Mouse (Mus musculus): ENCODE results near the gene Tgfb1.

Gene Tgfb1

GRCm38 (mm10) chr7:25686680-25687531, at the start of gene Tgfb1:
Gene Tgfb1, plus strand, starts transcription at chr7:25687002.
- in situ Hi-C loops (cut with MboI; ENCODE audit: low sequenced_read_pairs) = no loop called here

DNA sequence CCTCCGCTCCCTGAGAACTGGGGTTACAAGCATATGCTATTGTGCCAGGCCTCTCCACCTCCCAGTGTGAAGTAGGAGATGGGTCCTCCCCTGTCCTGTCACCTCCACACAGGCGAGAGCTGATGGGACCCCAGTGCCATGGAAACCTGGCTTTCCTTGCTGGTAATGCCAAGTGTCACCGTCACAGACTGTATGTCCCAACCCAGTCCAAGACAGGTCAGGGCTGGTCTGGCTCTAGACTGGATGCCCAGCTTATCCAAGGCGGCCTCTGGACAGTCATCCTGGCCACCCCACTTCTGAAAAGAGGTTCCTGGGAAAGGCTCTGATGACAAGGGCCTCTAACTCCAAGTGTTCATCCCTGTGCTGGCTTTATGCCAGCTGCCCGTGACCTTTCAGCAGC, 49.7 kb upstream of the Tgfb1 start:
- in situ Hi-C loops (cut with MboI; ENCODE audit: low sequenced_read_pairs) = no loop called here

- in situ Hi-C loops (cut with MboI; ENCODE audit: low sequenced_read_pairs) = no loop called here
Measured at GRCm38 (mm10) chr7:25639754-25640153, 47.0 kb upstream of the Tgfb1 start.

DNA sequence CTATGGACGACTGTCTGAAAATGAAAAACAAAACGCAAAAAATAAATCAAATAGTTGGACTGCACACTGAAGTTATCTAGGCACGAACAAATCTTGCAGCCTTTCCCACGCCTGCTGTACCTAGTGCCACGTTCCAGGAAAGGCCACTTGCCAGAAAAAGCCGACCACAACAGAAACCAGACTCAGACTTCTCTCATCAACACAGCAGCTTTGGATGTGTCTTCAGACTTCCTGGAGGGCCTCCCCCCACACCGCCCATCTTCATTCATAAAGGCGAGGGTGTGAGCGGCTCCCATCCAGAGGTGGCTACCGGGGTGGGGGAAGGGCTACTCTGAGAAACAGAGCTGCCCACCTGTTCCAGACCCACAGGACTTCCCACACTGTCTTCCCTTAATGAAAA, 42.7 kb upstream of the Tgfb1 start:
- in situ Hi-C loops (cut with MboI; ENCODE audit: low sequenced_read_pairs) = no loop called here

DNA sequence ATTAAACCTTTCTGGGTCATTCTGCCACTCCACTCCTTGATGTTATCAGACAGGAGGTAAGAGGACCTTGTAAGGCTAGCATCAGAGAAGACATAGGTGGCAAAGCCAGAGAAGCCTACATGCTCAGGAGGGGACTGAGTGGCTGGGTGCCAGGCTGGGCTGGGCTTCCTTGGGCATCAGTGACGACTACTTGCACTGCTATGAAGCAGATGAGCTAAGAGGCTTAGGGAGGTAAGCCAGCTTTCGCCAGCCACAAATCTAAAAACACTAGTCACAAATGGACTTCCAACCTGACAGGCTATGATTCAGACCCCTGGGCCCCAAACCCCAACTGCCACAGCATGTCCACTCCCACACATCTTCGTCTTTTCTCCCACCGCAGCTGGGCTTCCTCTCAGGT, 42.2 kb upstream of the Tgfb1 start:
- in situ Hi-C loops (cut with MboI; ENCODE audit: low sequenced_read_pairs) = no loop called here

GRCm38 (mm10) chr7:25645074-25645473, 41.7 kb upstream of the Tgfb1 start:
- in situ Hi-C loops (cut with MboI; ENCODE audit: low sequenced_read_pairs) = no loop called here

DNA sequence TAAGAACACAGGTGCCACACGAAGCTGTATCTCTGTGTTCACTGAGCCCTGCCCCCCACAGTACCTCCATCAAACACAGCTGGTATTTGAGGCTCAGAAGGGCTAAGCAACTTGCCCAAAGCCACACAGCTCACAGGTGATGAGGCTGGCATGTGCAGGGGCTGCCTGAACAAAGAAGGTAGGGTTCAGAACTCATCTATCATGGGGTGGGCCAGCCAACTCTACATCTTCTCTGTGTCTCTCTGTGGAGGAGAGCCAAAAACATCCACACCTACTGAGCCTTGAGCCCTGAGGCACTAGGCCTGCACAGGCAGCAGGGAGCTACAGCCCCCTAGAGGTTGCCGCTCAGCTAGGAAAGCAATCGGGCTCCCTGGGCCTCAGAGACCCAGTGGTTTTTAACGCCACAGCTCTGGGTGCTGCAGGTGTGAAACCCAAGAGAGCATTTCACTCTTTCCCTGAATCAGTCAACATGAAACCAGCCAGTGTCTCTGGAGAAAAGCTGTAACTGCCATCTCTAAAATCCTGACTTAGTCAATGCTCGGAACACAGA, 39.2 kb upstream of the Tgfb1 start:
- in situ Hi-C loops (cut with MboI; ENCODE audit: low sequenced_read_pairs) = no loop called here

DNA sequence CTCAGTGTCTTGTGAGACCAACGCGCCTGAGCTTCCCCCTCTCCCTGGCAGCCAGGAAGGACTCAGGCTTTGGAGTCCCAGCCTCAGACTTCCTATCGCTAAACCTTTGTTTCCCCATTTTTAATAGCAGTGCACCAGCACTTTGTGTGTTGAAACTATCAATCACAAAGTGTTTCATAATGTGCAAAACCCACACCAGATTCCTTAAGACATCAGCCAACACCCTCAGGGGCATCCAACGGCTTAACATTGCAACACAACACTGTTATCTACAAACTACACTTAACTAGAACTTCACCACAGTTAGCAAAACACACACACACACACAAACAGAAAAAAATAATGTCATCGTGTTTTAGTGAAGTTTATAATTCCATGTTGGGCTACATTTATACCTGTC, 37.0 kb upstream of the Tgfb1 start:
- in situ Hi-C loops (cut with MboI; ENCODE audit: low sequenced_read_pairs) = no loop called here

GRCm38 (mm10) chr7:25651281-25651680, 35.5 kb upstream of the Tgfb1 start:
- in situ Hi-C loops (cut with MboI; ENCODE audit: low sequenced_read_pairs) = no loop called here

DNA sequence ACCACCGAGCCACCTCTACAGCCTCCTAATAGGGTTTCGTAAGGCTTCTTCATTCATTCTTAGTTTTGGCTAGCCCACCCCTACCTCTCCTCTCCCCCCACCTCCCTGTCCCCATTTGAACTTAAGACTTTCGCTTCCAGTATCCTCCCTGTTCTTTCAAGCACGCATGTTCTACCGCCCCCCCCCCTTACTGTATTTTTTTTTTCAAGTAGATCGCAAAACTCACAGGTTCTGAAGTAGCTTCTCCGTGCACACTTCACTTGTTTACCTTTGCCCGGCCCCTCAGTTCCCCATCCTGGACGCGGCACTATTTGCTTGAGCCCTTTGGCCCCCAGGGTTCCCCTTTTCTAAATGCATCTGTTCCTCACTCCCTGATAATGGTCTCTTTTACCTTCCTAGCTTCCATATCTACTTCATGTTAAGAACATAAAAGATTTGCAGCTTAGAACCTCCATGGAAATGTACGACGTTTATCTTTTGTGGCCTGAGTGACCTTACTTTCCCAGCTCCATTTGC, 34.5 kb upstream of the Tgfb1 start:
- in situ Hi-C loops (cut with MboI; ENCODE audit: low sequenced_read_pairs) = no loop called here

GRCm38 (mm10) chr7:25655601-25656428, 31.0 kb upstream of the Tgfb1 start:
- in situ Hi-C loops (cut with MboI; ENCODE audit: low sequenced_read_pairs) = no loop called here

DNA sequence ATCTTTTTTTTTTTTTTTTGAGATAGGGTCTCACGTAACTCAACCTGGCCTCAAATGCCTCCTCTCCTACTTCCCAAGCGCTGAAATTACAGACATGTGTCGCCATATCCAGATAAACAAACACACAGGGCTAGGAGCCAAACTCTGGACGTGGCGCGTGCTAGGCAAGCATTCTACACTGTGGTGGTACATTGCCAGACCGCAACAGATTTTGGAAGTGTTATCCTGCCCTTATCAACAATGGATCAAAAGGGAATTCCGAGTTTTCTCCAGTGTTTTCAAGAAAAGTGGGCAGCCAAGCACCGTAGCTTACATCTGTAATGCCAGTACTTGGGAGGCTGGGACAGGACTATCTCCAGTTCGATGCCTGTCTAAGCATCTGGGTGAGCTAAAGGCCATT, 29.0 kb upstream of the Tgfb1 start:
- in situ Hi-C loops (cut with MboI; ENCODE audit: low sequenced_read_pairs) = no loop called here

GRCm38 (mm10) chr7:25658657-25659472, 27.9 kb upstream of the Tgfb1 start, which contains the start of the genes Bckdha and Exosc5:
Gene Bckdha, minus strand, starts transcription at chr7:25658981.
Gene Exosc5, plus strand, starts transcription at chr7:25659164.
- in situ Hi-C loops (cut with MboI; ENCODE audit: low sequenced_read_pairs) = no loop called here

- in situ Hi-C loops (cut with MboI; ENCODE audit: low sequenced_read_pairs) = no loop called here
Measured at GRCm38 (mm10) chr7:25666381-25666780, 20.4 kb upstream of the Tgfb1 start.

GRCm38 (mm10) chr7:25669158-25669557, 17.6 kb upstream of the Tgfb1 start:
- in situ Hi-C loops (cut with MboI; ENCODE audit: low sequenced_read_pairs) = no loop called here

GRCm38 (mm10) chr7:25669631-25670030, 17.2 kb upstream of the Tgfb1 start:
- in situ Hi-C loops (cut with MboI; ENCODE audit: low sequenced_read_pairs) = no loop called here

DNA sequence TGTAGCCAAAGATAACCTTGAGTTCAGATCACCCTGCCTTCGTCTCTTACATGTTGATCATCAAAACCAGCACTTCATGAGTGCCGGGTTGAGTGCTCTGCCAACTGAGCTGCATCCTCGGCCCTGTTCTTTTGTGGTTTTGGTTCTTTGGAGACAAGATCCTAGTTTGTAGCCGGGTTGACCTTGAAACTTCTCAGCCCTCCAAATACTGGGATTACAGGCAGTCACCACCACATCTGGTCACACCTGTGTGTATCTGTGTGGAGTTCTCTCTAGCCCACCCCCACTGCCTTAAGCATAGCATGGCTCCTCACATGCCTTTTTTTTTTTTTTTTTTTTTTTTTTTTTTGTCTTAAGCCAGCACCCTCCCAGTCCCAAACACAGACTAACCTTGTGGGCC, 16.7 kb upstream of the Tgfb1 start:
- in situ Hi-C loops (cut with MboI; ENCODE audit: low sequenced_read_pairs) = no loop called here

DNA sequence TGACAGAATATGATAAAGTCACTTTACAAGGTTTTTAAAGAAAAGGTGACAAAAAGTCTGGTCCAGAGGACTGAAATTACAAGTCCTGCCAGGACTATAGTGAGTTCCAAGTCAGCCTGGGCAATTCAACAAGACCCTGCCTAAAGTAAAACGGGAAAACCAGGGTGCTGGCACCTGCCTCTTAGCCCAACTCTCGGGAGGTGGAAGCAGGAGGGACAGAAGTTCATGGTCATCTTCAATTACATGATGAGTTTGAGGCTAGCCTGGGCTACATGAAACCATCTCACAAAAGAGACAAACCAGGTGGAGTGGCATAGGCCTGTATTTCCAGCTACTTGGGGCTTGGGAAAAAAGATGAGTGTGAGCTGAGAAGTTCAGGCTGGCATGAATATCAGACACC, 15.1 kb upstream of the Tgfb1 start:
- in situ Hi-C loops (cut with MboI; ENCODE audit: low sequenced_read_pairs) = no loop called here

DNA sequence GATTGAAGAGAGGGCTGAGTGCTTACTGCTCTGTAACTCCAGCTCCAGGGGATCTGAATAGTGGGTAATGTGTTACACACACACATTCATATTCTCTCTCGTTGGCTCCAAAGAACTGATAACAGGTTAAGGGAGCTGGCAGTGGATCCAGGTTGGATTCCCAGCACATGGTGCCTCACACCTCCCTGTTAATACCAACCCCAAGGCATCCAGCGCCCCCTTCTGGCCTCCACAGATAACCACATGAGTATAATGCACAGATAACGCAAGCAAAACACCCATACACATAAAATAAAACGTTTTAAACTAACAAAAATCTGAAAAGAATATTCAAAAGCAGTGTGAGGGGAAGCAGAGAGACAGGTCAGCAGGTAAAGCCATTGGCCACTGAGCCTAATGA, 14.4 kb upstream of the Tgfb1 start:
- in situ Hi-C loops (cut with MboI; ENCODE audit: low sequenced_read_pairs) = no loop called here

GRCm38 (mm10) chr7:25674297-25674696, 12.5 kb upstream of the Tgfb1 start:
- in situ Hi-C loops (cut with MboI; ENCODE audit: low sequenced_read_pairs) = no loop called here

All from CH12F3 (cell line).